Mouse (Mus musculus): ENCODE measurements around the gene Dcaf1. TPM values are rescaled to one million over a fixed set of nuclear protein-coding genes. Genes with fewer than 3 reads are reported as not detected.

Gene Dcaf1
- polyA plus RNA-seq, 1 experiment = 5.1 TPM

DNA sequence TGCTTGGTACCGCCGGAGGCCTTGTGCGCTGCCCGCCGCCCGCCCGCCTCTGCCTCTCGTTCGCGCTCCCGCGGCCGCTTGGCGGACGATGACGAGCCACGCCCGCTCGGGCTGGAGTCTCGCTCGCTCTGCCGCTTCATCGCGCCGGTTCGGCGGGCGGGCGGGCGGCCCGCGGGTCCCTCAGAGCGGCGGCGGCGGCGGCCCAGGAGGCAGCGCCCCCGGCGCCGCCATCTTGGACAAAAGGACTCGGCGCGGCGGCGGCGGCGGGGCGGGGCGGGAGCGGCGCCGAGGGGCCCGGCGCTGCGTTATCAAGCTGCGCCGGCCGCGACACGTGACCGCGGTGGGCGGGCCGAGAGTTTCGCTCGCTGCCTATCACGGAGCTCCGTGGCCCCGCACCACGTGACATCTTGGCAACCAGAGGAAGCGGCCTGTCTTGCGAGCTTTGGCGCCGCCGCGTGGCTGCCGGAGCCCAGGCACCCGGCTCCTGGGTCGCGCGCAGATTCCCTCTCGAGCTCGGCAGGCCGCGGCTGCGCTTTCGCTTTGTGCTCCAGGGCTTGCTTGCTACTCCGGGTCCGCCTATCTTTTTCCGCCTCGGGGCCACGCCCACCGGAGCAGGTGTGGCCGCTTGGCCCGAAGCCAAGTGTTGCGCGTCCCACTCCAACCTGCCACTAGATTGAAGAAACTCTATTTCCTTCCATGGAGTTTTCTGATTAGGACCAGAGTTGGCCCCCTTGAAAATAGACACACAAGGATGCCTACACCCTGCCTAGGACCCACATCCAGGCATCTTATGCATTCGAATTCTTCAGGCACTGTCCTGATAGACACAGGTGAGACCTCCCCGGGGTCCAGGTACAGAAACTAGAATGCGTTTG lies 65.4 kb downstream of the Dcaf1 start, which contains the start of gene Rbm15b:
Rbm15b (minus strand) TSS at position 601 of the 875 bp plus-strand sequence.
- TF ChIP-seq GATA1 (IDR thresholded peaks at IDR 0.05; ENCODE audit: low read length) = no peak

DNA sequence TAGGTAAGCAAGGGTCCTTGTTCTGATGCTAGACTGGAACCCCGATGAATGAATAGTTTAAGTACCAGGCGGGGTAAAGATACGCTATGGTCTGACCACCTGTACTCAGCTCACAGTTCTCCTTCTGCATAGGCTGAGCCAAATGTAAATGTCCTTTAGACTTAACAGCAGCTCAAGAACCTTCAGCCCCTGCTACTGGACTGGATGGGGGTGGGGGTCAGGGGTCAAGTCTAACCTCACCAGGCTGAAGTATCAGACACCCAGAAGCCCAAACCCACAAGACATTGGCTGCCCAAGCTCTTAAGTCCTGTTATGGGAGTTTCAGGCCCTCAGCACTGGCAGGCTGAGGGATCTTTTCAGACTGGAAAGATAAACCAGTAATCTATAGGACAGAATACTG lies 66.7 kb downstream of the Dcaf1 start:
- no peak for TF ChIP-seq GATA1 (IDR thresholded peaks at IDR 0.05; ENCODE audit: low read length)

DNA sequence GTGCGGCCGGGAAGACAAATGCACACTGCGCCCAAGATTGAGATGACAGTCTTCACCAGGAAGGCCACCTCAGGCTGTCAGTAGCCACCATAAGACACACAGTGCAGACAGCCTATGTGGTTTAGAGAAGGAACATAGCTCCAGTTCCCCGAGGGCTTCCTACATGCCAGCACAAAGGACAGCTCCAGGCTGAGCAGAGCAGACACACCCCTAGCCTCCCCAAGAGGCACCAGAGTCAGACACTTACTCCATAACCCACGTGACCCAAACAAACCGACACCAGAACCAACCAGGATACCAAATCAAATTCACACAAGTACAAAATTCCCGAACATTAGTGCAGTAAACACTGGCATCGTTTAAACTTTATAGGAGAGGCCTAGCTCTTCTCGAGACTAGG lies 67.6 kb downstream of the Dcaf1 start:
- no peak for TF ChIP-seq GATA1 (IDR thresholded peaks at IDR 0.05; ENCODE audit: low read length)

DNA sequence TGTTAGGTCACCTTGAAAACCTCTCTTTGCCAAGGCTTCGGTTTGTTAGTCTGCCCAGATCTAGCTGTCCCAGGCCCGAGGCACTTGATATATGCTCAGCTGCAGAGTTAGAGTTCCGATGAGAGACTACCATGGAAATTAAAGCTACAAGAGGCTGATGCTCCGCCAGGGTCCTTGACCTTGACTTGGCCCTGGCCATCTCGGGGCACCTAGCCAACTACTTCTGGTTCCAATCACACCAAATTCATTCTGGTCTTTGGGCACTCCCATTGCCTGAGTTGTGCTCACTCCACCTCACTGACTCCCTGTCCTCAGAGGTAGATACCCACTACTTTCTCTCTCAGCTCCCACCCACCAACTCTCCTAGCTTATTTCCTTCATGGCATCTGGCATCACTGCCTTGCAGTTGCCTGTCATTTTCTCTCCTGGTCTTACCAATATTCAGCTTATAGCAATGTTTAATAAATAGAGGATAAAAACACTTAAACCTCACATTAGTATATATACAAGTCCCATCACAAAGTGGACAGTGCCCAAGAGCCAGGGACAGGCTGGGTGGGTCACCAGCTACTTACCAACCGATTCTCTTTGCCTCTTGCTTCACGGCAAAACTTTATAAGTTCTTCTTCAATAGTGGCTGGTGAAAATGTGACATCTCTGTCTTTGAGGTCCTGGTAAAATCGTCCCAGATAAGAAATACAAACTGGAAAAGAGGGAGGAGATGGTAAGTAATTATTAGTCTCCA lies 69.0 kb downstream of the Dcaf1 start:
- TF ChIP-seq GATA1 (IDR thresholded peaks at IDR 0.05; ENCODE audit: low read length) = no peak

DNA sequence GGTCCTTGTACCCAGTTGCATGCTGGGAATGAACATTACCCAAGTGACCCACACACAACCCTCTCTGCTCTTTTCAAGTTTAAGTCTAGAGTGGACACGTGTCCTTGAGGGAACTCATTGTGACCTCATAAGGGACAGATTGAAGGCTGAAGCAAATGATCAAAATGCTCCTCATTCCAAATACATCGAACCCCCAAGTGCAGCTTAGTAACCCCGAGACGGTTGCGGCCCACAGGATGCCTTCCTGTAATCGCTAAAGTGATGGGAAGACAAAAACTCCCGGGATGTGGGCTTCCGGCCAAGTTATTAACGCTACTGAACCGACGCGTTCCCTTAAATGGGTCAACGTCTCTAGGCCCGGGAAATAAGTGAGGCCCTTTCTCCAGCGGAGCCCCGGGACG lies 69.7 kb downstream of the Dcaf1 start:
- TF ChIP-seq GATA1 (IDR thresholded peaks at IDR 0.05; ENCODE audit: low read length) = no peak

DNA sequence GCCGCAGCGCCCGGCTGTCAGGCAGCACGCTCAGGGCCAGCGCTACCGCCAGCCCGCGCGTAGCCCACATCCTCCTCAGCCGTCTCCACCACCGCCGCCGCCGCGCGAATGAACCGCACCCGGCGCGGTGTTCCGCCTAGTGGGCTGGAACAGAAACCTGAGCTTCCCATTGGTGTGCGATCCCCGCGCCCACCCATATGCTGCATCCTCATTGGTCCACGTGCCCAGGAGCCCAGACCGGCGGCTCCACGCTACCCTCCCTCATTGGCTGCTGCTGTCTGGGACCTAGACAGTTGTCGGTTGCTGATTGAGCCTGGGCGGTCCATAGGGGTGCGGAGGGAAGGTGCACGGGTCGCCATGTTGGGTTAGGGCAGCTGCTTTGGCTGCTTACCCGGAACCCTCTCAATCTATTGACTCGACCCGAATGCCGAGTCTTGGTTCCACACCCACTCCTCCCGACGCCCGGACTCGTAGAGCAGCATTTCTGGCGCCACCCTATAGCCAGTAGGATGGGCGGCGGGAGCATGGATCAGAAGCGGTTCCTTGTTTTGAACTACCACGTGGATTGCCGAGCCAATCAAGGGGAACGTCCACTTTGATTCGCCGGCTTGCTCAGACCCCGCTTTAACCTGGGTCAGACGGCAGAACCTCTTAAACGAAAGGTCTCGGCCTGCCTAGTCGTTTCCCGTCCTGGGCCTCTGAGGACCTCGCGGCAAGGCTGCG lies 70.3 kb downstream of the Dcaf1 start, which contains the start of gene Manf:
Manf (minus strand) TSS at position 151 of the 723 bp plus-strand sequence.
- no peak for TF ChIP-seq GATA1 (IDR thresholded peaks at IDR 0.05; ENCODE audit: low read length)

DNA sequence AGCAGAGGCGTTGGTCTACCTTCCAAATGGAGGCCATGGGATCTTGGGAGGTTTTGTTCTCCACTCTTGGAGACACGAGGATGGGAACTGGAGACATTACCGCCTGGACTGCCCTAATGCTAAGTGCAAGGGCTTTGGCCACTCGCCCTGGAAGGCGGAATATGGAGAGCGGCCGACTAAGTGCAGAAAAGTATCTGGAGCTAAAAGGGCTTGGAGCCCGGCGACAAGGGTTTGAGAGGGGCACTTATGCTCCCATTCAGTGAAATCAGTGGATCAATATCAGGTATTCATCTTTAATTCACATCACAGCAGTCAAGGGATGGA lies 70.8 kb downstream of the Dcaf1 start:
- no peak for TF ChIP-seq GATA1 (IDR thresholded peaks at IDR 0.05; ENCODE audit: low read length)

DNA sequence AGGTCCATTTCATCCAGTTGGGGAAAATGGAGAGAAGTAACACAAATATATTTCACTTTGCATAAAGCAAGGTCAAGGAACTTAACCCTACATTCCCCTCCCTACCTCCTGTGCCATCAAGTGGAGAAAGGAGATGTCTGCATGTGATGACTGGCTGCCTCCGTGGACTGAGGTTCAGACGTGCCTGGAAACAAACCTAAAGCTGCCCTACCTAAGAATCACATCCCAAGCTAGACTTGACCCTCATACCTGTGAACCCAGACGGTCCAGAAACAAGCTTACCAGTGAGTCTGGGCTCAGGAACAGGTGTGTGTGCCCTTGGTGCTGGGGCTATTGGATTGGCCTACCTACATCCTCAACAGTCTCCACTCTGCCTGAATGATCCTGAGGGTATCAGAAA lies 71.7 kb downstream of the Dcaf1 start:
- no peak for TF ChIP-seq GATA1 (IDR thresholded peaks at IDR 0.05; ENCODE audit: low read length)

DNA sequence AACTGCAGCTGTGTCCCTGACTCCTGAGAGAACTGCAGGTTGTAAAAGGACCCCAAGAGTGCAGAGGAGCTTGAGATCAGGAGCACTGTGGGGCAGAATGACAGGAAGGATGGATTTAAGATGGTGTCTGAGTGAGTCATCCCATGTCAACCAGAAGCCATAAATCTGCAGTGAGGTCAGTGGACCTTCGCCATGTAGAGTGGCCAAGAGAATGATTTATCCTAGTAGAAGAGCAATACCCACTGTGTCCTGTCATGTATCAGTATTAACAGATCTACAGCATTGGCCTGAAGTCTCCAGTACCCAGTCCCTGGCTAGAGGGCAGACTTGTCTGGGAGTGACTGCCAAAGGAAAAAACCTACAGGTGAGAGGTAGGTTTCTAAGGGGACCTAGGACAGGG lies 77.2 kb downstream of the Dcaf1 start:
- no peak for TF ChIP-seq GATA1 (IDR thresholded peaks at IDR 0.05; ENCODE audit: low read length)

DNA sequence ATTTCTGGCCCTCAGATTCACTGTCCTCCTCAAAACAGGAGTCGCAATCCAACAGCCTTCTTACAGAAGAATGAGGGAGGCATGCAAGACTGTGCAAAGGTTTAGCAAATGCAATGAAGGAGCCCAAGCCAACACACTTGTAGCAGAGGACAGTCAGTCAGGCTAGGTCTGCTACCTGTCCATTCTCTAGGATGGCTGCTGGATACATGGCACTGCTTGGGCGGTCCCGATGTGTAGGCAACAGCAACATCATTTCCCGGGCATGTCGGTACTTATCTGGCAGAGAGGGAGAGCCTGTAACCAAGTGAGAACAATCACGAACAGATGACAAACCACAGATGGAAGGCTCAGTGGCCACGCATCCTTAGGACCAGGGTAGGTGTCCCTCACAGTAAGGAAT lies 79.9 kb downstream of the Dcaf1 start:
- no peak for TF ChIP-seq GATA1 (IDR thresholded peaks at IDR 0.05; ENCODE audit: low read length)

DNA sequence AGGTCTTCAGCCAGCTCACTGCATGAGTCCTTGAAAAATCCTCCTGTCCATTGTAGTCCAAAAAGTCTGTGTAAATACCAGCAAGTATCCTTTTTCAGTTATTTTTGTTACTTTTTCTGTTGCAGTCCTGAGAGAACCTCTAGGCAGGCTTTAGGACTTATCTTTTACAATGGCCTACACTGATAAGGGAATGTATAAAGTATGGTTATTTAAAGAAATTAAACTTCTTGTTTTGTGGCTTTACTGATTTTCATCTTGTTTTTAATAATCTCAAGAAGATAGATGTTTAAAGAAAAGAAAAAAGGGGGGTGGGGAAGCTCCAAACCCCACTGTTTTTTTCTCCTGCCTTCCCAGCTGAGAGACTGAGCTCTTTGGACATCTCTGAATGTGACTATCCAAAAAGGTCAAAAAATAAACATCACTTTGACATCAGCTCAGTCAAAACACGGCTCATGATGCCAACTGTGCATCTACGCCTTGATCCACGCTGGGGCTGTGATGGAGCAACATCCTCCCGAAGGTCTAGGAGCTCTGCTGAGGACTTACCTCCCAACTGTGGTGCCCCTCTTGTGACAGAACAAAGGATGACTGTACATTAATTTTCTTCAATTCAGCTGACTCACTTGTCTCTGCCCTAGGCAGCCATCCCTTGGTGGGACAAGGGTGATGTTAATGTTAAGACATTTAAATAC lies 81.6 kb downstream of the Dcaf1 start:
- no peak for TF ChIP-seq GATA1 (IDR thresholded peaks at IDR 0.05; ENCODE audit: low read length)

DNA sequence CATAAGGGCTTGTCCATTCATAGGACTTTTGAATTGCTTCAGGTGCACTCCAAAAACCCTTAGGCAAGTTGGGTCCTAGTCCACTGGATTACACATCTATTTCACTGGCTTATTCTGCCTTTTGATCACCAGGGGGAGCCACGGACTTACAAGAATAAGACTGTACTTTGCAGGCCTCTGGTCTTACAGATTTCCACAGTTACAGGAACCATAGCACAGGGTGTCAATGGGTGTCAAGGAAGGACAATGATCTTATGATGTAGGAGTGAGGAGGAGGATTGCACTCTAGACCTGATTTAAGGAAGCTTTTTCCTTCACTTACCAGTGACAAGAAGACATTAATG lies 82.1 kb downstream of the Dcaf1 start:
- no peak for TF ChIP-seq GATA1 (IDR thresholded peaks at IDR 0.05; ENCODE audit: low read length)

DNA sequence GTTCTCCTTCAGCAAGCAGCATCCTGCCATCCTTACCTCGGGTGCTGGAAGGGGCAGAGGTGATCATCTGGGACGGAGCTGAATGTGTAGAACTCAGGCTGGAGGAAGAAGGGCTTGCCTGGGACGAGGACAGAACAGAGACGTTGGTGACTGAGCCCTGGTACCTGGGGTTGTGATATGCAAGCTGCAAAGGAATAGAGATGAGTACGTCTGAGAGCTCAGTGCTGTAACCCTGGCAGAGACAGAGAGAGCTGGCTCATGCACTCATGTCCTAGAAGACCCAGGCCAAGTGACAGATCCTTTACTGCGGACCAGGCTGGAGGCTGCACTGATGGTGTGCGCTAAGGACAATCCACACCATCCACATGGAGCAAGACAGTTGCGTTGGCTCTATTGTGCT lies 84.9 kb downstream of the Dcaf1 start:
- TF ChIP-seq GATA1 (IDR thresholded peaks at IDR 0.05; ENCODE audit: low read length) = no peak

DNA sequence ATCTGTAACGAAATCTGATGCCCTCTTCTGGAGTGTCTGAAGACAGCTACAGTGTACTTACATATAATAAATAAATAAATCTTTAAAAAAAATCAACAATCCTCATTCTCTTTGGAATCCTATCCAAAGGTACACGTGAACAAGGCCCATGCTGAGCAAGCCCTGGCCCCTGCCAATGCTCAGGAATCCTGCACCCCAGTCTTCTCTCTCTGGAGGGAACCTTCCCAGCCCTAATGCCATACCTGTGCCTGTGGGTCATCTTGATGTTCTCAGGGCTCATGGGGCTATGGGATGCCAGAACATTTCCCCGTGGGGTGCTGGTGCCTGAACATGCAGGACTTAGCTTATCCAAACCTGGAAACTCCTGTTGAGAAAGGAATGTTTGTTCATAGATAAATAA lies 86.5 kb downstream of the Dcaf1 start:
- TF ChIP-seq GATA1 (IDR thresholded peaks at IDR 0.05; ENCODE audit: low read length) = no peak

DNA sequence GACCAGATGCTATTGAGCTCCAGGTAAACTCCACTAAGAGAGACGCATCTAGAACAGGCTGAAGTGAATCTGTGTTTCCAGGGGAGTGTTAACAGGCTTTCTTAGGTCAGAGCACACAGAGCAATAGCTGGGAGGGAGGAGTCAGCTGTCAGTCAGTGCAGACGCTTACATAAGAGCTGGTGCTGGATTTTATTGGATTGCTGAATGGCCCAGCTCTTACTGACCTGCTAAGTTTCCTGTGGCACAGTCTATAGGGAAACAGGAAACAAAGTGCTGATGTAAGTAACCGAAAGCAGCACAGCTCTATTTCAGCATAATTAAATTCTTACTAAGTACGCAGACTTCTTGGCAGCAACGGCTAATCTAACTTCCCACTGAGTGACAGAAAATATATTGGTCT lies 87.0 kb downstream of the Dcaf1 start:
- no peak for TF ChIP-seq GATA1 (IDR thresholded peaks at IDR 0.05; ENCODE audit: low read length)

DNA sequence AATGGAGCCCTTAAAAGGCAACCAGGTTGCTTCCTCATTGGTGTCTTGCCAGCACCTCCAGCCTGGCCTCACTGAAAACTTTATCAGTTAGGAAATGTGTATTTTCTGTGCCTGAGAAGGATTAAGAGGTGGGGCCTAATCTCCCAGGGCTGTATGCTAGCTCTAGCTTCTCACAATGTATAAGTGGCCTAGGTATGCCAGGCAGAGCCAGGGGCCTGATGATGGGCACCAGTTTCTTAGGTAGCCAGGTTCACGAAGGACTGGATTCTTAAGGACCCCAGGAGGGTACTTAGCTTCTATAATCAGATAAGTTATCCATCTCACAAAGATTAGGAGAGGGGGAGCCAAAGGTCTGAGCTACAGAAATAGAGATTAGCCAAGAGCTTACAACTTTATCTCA lies 90.0 kb downstream of the Dcaf1 start:
- no peak for TF ChIP-seq GATA1 (IDR thresholded peaks at IDR 0.05; ENCODE audit: low read length)

Measured in G1E-ER4 (cell line).